Mouse (Mus musculus) G1E-ER4 (cell line): ENCODE measurements around the gene Zfp62. TPM values are rescaled to one million over a fixed set of nuclear protein-coding genes. Genes with fewer than 3 reads are reported as not detected.

Source experiments
- GATA1 ChIP-seq: IDR thresholded peaks from one replicate; pipeline ENCODE4 v1.8.0; 2012; ENCODE audit warnings: low read length, inconsistent platforms
- polyA plus RNA-seq: library from polyadenylated mRNA; stranded (reverse); fragments of >175 nt; gene quantifications from 2 replicates; pipeline ENCODE4 v1.2.3, GENCODE M21; 2012

Gene Zfp62
- polyA plus RNA-seq, 1 experiment = 8.3 TPM

DNA sequence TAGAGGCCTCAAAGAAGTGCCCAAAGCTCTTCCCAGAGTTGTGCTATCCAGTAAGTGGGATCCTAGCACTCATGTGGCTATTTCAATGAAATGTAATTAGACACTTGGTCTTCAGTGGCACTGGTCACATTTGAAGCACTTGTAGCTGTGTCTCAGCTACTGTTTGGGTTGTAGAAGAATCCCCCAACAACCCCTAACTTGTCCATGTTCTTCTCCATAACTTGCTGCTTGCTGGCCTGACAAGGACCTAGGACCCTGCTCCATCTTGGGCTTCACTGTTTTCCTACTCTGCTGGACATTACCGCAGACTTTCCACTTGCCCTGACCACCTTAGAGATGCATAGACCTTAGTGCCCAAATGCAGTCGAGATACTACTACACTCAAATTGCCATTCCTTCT, 1.0 kb upstream of the Zfp62 start:
- TF ChIP-seq GATA1 = no peak

DNA sequence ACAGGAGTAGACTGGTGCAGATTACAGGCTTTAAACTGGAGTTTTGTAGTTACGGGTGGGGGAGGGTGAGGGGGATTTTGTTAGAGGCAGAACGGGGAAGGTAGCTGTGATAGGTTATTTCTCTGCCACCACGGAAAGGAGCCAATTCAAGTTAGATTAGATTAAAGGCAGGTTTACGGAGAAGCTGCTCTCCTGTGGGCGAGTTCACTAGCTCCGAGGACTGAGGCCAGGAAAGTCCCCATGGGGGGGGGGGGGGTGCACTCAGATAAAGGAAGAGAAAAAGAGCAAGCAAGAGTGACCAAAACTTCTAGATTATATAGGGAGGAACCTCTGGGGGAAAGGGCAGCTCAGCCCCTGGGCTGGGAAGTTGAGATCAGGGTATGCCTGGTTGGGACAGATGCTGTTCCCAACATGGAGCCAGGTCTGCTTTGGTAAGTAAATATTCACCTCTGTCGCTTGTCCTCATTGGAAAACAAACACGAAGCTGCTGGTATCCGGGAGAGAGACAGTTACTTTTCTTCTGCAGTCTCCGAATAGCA, 500 bp upstream of the Zfp62 start:
- no peak for TF ChIP-seq GATA1

- no peak for TF ChIP-seq GATA1
Observed at GRCm38 (mm10) chr11:49203771-49204497, 842 bp downstream of the Zfp62 start.

- TF ChIP-seq GATA1 = no peak
Observed at GRCm38 (mm10) chr11:49205080-49205590, 2.0 kb downstream of the Zfp62 start.

- TF ChIP-seq GATA1 = no peak
Observed at GRCm38 (mm10) chr11:49207495-49207894, 4.4 kb downstream of the Zfp62 start.

DNA sequence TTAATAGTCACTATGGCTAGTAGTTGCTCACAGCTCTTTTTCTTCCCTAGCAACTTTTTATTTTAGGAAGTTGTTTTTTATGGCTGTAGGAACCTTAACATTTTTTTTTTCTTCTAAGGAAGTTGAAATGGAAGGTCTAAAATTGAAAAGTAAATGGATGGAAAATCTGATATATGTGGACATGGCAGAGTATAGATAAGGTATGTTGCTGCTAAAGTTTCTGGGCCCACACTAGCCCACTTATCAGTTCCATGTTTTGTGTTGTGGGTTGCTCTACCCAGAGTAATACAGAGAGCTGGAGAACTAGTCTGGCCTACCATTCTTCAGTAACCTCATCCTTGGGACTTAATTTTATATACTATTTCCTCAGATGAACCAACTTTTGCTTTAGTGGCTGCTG, 9.5 kb downstream of the Zfp62 start:
- peak; percentile 17 for TF ChIP-seq GATA1

DNA sequence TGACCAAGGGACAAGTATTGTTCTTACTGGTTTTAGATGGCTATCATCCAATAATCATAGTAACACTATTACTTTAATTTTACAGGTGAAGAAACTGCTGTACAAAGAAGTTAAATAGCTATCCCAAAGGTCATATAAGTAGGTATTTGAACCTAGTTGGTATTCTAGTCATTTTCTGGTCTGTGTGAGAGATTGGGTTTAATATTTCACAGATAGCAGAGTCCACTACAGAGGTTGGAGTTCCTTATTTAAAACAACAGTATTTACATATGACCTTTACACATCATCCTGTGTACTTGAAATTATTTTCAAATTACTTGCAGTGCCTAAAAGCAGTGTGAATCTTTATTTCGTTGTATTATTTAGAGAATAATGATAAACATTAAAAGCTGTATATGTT, 10.4 kb downstream of the Zfp62 start:
- TF ChIP-seq GATA1 = no peak

- TF ChIP-seq GATA1 = no peak
Observed at GRCm38 (mm10) chr11:49219271-49219670, 16.2 kb downstream of the Zfp62 start.

DNA sequence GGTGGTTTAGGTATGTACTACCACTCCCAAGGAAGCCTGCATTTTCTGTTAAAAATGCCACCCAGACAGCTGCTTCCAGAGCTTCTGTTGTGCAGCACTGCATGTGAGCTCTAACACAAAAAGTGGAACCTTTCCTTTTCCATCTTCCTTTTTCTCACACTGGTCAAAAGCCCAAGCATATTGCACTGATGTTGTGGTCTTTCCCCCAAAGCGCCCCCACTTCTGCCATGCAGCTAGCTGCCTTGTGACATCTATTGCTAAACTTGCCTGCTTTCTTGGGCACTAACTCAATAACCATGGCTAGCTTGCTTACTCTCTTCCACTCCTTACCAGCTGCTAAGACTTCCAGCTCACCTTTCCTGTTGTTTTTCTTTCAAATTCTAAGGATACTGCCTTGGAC, 21.4 kb downstream of the Zfp62 start:
- no peak for TF ChIP-seq GATA1

GRCm38 (mm10) chr11:49232781-49233180, 29.7 kb downstream of the Zfp62 start:
- TF ChIP-seq GATA1 = no peak

- no peak for TF ChIP-seq GATA1
Observed at GRCm38 (mm10) chr11:49235459-49236207, 32.5 kb downstream of the Zfp62 start.

DNA sequence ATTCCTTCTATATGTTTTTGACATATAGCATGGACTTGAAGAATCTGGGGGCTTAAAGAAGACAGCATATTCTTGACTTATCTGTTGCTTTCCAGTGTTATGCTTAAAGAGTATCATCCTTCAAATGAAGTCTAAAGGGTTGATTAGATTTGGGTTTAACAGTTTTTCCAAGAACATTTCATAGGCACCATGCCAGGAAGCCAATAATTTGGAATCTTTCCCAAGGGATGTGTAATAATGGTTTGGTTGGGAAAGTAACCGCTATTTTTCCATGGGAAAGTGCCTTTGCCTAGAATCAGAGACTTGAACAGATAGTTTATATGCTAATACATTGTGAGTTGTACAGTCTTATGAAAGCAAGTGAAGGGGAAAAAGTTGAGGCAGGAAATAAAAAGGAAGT, 33.8 kb downstream of the Zfp62 start:
- TF ChIP-seq GATA1 = no peak

- TF ChIP-seq GATA1 = no peak
Observed at GRCm38 (mm10) chr11:49237532-49237931, 34.4 kb downstream of the Zfp62 start.

GRCm38 (mm10) chr11:49240310-49240709, 37.2 kb downstream of the Zfp62 start:
- TF ChIP-seq GATA1 = no peak

GRCm38 (mm10) chr11:49240874-49241273, 37.8 kb downstream of the Zfp62 start:
- no peak for TF ChIP-seq GATA1

DNA sequence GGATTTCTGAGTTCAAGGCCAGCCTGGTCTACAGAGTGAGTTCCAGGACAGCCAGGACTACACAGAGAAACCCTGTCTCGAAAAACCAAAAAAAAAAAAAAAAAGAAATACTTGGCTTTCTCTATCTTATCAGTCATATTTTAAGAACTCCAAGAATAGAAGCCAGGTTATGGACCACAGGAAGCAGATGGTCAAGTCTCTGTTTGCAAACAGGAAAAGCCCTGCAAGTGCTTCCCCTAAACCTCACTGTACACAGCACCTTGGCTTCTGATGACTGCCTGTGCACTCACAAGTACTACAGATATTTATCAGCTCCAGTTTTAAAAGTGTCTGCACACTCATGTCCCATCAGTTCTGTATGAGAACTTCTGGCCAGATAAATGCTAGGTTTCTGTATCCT, 38.4 kb downstream of the Zfp62 start:
- TF ChIP-seq GATA1 = peak; percentile 24
